Mouse (Mus musculus): ENCODE data around the gene Atp8a1. TPM values are rescaled to one million over a fixed set of nuclear protein-coding genes. Genes with fewer than 3 reads are reported as not detected.

Gene Atp8a1
- polyA plus RNA-seq, 1 experiment from 2014 or later: 49.4 TPM

DNA sequence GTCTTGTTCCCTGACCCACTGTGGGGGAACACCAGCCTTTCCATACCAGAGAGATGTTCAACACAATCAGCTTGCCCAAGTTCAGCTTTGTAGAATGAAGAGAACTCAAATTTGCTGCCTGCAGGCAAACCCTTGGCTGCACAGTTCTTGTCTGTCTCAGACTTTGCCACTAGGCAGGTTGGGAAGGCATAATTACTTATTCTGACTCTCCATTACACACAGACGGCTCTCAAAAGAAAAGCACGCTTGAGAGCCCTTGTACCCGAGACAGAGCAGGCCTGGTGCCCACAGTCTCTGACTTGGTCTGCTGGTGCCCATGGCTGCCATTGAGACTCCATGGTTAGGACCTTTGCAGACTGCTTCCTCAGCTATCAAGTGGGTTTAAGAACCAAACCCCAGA, 212.9 kb downstream of the Atp8a1 start:
- Histone ChIP-seq H3K27ac (replicated peaks) (peak overlapping the region; percentile 26), H3K4me3 (no peak overlapping the region), H3K9me3 (no peaks in the 10 kb centered on the region), H3K4me2 (no peak overlapping the region), H3K4me1 (replicated peaks) (peaks cover 16% of the 10 kb centered on the region; the same call in 1 of the 2 replicates), H3K27me3 (no peaks in the 10 kb centered on the region), H3K36me3 (peaks cover 7% of the 10 kb centered on the region; the same call in 1 of the 2 replicates), H3K9ac (no peak overlapping the region)
- WGBS: 19% methylated on average over 3 of the region's 3 CpGs
- ATAC-seq (ENCODE audit: low FRiP score, low read depth): peak; percentile 61; the same call in 1 of the 2 replicates

GRCm38 (mm10) chr5:67633831-67634268, 213.4 kb downstream of the Atp8a1 start:
- ATAC-seq (ENCODE audit: low FRiP score, low read depth): peak; percentile 49; the same call in 1 of the 2 replicates
- H3K27me3 ChIP-seq: no peaks in the 10 kb centered on the region
- H3K9ac ChIP-seq: no peak overlapping the region
- no peaks in the 10 kb centered on the region for H3K9me3 ChIP-seq
- peak overlapping the region; percentile 28 for H3K4me2 ChIP-seq
- peaks cover 8% of the 10 kb centered on the region; the same call in 1 of the 2 replicates for H3K36me3 ChIP-seq
- H3K27ac ChIP-seq (replicated peaks): peak overlapping the region; percentile 26
- no peak overlapping the region for H3K4me3 ChIP-seq
- peaks cover 16% of the 10 kb centered on the region; the same call in 1 of the 2 replicates for H3K4me1 ChIP-seq (replicated peaks)
- WGBS: 12% methylated on average over 10 of the region's 10 CpGs

DNA sequence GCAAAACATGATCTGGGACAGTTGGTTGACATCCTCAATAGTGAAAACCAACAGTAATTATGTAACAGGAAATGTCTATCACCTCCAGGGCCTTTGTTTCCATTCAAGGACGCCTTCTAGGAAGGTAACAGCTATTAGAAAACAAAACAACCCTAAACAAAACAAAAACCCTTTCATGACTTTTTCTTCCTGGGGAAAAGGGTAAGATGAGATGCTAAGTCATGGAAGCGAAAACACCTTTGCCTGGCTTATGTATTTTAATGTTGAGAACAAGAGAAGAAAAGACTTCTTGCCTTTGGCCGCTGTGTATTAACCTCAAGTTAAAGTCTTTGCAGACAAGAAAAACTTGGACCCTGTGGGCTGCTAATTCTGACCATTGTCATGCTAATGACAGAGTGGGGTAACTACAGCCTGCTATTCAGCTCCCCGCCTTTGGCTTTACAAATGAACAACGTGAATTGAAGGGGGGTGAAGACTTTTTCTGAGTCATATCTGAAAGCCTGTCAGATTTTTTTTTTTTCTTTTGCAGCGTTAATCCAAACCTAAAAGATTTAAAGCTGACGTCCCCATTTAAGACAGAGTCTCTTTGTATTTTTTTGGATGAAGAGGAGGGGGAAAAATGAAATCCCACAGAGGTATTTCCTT, 214.0 kb downstream of the Atp8a1 start:
- Histone ChIP-seq H3K4me3 (no peak overlapping the region), H3K9me3 (no peaks in the 10 kb centered on the region), H3K4me1 (replicated peaks) (peaks cover 16% of the 10 kb centered on the region; the same call in 1 of the 2 replicates), H3K4me2 (peak overlapping the region; percentile 28), H3K9ac (no peak overlapping the region), H3K36me3 (peaks cover 11% of the 10 kb centered on the region), H3K27me3 (no peaks in the 10 kb centered on the region), H3K27ac (replicated peaks) (peak overlapping the region; percentile 26)
- no peak for ATAC-seq (ENCODE audit: low FRiP score, low read depth)
- WGBS: 9% methylated on average over 7 of the region's 7 CpGs

GRCm38 (mm10) chr5:67631261-67631660, 216.0 kb downstream of the Atp8a1 start:
- ATAC-seq (ENCODE audit: low FRiP score, low read depth): no peak
- WGBS: 94% methylated on average over 12 of the region's 12 CpGs

DNA sequence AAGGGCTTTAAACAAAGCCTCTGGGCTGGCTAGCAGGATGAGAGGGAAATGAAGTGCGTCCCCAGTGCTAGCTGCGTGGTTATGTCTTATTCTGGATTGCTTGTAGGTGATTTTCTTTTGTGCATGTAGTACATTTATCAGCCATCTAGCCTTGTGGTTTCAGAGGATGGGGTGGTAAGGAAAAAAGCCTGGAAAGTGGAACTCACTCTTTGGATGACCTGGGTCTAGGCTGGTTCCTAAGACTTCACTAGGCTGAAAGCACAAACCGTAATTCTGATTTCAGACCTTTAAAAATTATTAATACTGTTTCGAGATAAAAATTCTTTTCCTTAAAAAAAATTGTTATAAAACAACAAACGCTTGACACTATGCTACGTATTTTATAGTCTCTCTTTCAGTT, 217.4 kb downstream of the Atp8a1 start:
- Histone ChIP-seq H3K27ac (replicated peaks) (no peak overlapping the region), H3K27me3 (no peaks in the 10 kb centered on the region), H3K4me2 (no peak overlapping the region), H3K9me3 (no peaks in the 10 kb centered on the region), H3K9ac (no peak overlapping the region), H3K4me3 (no peak overlapping the region), H3K4me1 (replicated peaks) (peaks cover 16% of the 10 kb centered on the region; the same call in 1 of the 2 replicates), H3K36me3 (peaks cover 13% of the 10 kb centered on the region)
- WGBS: 81% methylated on average over 6 of the region's 6 CpGs
- ATAC-seq (ENCODE audit: low FRiP score, low read depth): no peak

More at GRCm38 (mm10) chr5:67631261-67631660, 216.0 kb downstream of the Atp8a1 start:
- Histone ChIP-seq H3K4me3 (no peak overlapping the region), H3K27me3 (no peaks in the 10 kb centered on the region), H3K4me1 (replicated peaks) (peaks cover 16% of the 10 kb centered on the region; the same call in 1 of the 2 replicates), H3K36me3 (peaks cover 13% of the 10 kb centered on the region), H3K4me2 (no peak overlapping the region), H3K9ac (no peak overlapping the region), H3K27ac (replicated peaks) (no peak overlapping the region), H3K9me3 (no peaks in the 10 kb centered on the region)

- Histone ChIP-seq H3K27ac (replicated peaks) (no peak overlapping the region), H3K36me3 (peaks cover 13% of the 10 kb centered on the region), H3K4me1 (replicated peaks) (peaks cover 14% of the 10 kb centered on the region; the same call in 1 of the 2 replicates), H3K4me2 (no peak overlapping the region), H3K9ac (no peak overlapping the region), H3K4me3 (no peak overlapping the region), H3K27me3 (no peaks in the 10 kb centered on the region), H3K9me3 (no peaks in the 10 kb centered on the region)
- 60% methylated on average over 7 of the region's 7 CpGs for WGBS
- no peak for ATAC-seq (ENCODE audit: low FRiP score, low read depth)
Observed at GRCm38 (mm10) chr5:67629440-67629839, 217.8 kb downstream of the Atp8a1 start.

DNA sequence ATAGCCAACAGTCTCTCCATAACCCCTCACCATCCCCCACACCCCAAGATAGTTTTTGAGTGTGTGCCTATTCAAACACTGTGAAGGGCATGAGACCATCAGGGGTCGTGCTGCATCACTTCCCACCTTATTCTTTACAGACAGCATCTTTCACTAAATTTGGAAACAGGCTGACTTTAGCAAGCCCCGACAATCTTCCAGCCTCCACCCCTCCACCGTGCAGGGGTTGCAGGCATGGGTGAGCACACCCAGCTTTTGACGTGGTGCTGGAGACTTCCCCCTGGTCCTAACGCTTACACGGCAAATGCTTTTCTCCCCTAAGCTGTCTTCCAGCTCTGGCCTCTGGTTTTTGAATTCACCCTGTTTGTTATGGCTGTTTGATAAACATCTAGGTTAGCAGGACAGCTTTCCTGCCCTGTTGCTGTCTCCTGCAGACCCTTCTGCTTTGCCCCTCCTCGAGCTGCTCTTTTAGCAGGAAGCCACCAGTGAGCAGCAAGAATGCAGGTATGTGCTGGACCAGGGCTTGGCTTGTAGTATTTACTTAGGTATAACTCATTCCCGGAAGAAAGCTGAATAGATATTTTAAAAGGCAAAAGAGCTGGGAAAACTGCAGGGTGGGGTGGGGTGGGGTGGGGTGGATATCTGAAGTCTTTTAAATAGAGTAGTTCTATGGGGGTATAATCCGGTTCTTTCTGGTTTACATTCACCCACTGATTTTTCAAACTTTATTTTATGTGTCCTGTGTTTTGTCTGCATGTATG, 218.9 kb downstream of the Atp8a1 start:
- Histone ChIP-seq H3K9ac (no peak overlapping the region), H3K9me3 (no peaks in the 10 kb centered on the region), H3K4me3 (no peak overlapping the region), H3K36me3 (peaks cover 13% of the 10 kb centered on the region), H3K27ac (replicated peaks) (no peak overlapping the region), H3K4me2 (no peak overlapping the region), H3K27me3 (no peaks in the 10 kb centered on the region), H3K4me1 (replicated peaks) (peaks cover 3% of the 10 kb centered on the region; the same call in 1 of the 2 replicates)
- ATAC-seq (ENCODE audit: low FRiP score, low read depth): no peak
- 66% methylated on average over 9 of the region's 9 CpGs for WGBS

DNA sequence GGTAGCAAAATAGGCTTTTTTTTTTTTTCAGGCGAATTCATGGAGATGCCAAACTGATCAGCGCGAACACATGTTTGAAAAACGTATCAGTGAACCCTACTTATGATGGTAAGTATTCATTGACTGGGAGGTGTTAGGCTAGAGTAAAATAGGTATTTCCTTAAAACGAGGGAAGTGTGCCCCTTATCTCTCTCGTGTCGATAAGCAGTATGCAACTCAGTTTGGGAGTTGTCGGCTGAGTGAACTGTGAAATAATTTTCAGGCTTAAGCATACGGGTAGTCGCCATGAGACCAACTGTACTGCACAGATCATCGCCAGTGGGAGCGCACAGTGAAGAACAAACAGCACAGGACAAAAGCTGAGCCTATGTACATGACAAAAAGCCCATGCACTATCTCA, 226.0 kb downstream of the Atp8a1 start:
- ATAC-seq (ENCODE audit: low FRiP score, low read depth): no peak
- WGBS: 85% methylated on average over 12 of the region's 12 CpGs
- Histone ChIP-seq H3K9ac (no peak overlapping the region), H3K9me3 (no peaks in the 10 kb centered on the region), H3K4me2 (no peak overlapping the region), H3K27ac (replicated peaks) (no peak overlapping the region), H3K27me3 (no peaks in the 10 kb centered on the region), H3K4me1 (replicated peaks) (no peaks in the 10 kb centered on the region), H3K4me3 (no peak overlapping the region), H3K36me3 (peaks cover 21% of the 10 kb centered on the region)

- no peak for ATAC-seq (ENCODE audit: low FRiP score, low read depth)
- Histone ChIP-seq H3K4me1 (replicated peaks) (peaks cover 18% of the 10 kb centered on the region), H3K27me3 (peaks cover 53% of the 10 kb centered on the region), H3K27ac (replicated peaks) (no peak overlapping the region), H3K4me2 (no peak overlapping the region), H3K9ac (no peak overlapping the region), H3K4me3 (no peak overlapping the region), H3K9me3 (no peaks in the 10 kb centered on the region), H3K36me3 (no peaks in the 10 kb centered on the region)
- 29% methylated on average over 2 of the region's 2 CpGs for WGBS
Observed at GRCm38 (mm10) chr5:67609520-67609837, 237.8 kb downstream of the Atp8a1 start.

DNA sequence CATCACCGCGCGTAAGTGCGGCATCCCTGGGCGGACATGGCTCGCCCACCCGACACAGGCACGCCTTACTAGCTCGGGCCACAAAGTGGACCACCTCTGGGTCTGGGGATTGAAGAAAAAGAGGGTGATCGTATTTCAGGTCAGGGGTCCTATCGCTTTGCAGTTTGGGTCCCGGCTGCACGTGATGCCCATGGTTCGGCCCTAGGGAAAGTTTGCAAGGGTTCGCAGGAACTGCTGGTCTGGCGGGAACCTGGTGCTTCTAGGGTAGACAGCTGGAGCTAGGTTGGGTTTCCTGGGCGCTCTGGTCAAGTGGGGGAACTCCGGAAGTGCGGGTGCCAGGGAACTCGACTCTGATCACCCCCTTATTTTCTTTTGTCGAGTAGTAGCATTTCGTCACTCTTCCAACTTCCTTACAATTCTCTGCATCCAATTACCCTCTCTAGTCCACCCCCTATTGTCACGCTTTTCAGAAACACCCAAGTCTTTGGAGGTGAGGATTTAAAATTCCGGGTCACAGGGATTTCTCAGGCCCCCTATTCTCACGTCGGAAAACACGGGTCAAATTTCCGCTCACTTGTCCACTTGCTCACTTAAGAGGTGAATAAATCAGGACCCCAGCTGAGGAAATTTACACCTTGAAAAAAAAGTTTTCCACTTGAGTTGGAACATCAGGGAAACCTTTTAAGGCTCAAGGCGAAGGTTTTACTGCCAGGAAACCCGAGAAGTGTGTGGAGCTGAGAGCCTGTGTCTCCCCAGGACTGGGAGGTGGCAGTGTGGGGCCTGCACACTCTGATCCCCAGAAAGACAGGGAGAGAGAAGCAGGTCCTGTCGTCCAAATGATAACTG, 238.3 kb downstream of the Atp8a1 start:
- 6% methylated on average over 31 of the region's 31 CpGs for WGBS
- Histone ChIP-seq H3K4me1 (replicated peaks) (peaks cover 18% of the 10 kb centered on the region), H3K27me3 (peaks cover 58% of the 10 kb centered on the region), H3K9ac (0 out of 2 replicates have a peak overlapping the region, but pooled peaks have one; percentile 5), H3K4me3 (peak overlapping the region; percentile 42), H3K4me2 (peak overlapping the region; percentile 81), H3K36me3 (no peaks in the 10 kb centered on the region), H3K27ac (replicated peaks) (no peak overlapping the region), H3K9me3 (no peaks in the 10 kb centered on the region)
- ATAC-seq (ENCODE audit: low FRiP score, low read depth): no peak

DNA sequence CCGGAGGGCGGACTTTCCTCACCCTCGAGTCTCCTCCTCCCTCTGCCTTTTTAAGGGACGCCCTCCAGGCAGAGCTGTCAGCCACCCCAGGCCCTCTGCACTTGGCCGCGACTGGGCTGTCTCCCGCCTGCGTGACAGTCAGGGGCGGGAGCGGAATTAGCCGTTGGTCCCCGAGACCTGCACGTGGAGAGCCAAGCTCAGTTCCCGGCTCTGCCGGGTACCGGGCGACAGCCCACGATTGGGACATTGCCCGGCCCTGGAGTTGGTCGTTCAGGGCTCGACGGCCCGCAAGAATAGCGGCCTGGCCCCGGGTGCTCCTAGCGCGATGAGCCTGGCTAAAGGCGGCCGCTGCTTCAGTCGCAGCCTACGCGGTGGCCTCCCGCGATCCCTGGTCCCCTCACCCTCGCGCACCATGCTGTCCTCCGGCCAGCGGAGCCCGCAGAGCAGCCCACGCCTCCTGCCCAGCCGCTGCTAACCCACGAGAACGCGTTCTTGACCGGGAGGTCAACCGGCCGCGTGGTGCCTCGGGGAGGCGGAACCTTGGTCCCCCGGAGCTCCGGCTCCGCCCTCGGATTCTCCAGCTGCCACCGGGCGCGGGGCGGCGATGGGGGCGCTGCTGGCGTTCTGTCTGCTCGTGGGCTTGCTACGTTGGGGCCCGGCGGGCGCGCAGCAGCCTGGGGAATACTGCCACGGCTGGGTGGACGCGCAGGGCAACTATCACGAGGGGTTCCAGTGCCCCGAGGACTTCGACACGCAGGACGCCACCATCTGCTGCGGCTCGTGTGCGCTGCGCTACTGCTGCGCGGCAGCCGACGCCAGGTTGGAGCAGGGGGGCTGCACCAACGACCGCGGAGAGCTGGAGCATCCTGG, 239.2 kb downstream of the Atp8a1 start, which contains the start of gene Shisa3:
Gene Shisa3, plus strand, starts transcription at position 79 of the 870 bp plus-strand sequence.
- Histone ChIP-seq H3K9ac (0 out of 2 replicates have a peak within 1 kb of the TSS, but pooled peaks have one; percentile 5), H3K36me3 (no peaks in the 10 kb centered on the region), H3K4me3 (peak within 1 kb of the TSS; percentile 42), H3K4me2 (peak within 1 kb of the TSS; percentile 81), H3K27me3 (peaks cover 61% of the 10 kb centered on the region), H3K9me3 (no peaks in the 10 kb centered on the region), H3K4me1 (replicated peaks) (peaks cover 18% of the 10 kb centered on the region), H3K27ac (replicated peaks) (no peak within 1 kb of the TSS)
- under 1% methylated on average over 85 of the region's 86 CpGs for WGBS
- ATAC-seq (ENCODE audit: low FRiP score, low read depth): peak; percentile 72

All from hindbrain, embryonic 15.5 days (tissue).